Mouse (Mus musculus): ENCODE results near the gene Ces1e. TPM values are rescaled to one million over a fixed set of nuclear protein-coding genes. Genes with fewer than 3 reads are reported as not detected.

Ces1e gene
- polyA plus RNA-seq (2012; rRNA removed), result not detected in 2 replicates

GRCm38 (mm10) chr8:93229446-93229845, at the start of gene Ces1e:
Ces1e (minus strand) TSS chr8:93229619.

GRCm38 (mm10) chr8:93197685-93198525, 31.5 kb downstream of the Ces1e start, which contains the start of gene Ces1d:
Ces1d (minus strand) TSS chr8:93197838.

Other genes starting within 250 kb of the Ces1e start
- gene Ces1a, start 181.4 kb downstream of the Ces1e start, polyA plus RNA-seq (2012; rRNA removed), result not detected in 2 replicates
- gene Ces1b, start 149.6 kb downstream of the Ces1e start, polyA plus RNA-seq (2012; rRNA removed), result not detected in 2 replicates
- gene Ces1c, start 98.3 kb downstream of the Ces1e start, polyA plus RNA-seq (2012; rRNA removed), result not detected in 2 replicates
- gene Ces1d, start 31.8 kb downstream of the Ces1e start, polyA plus RNA-seq (2012; rRNA removed), result 0.39 and 0.63 TPM in 2 replicates
- not detected in 2 replicates for gene Ces1f, start 50.1 kb upstream of the Ces1e start, polyA plus RNA-seq (2012; rRNA removed)
- not detected in 2 replicates for gene Ces1g, start 107.7 kb upstream of the Ces1e start, polyA plus RNA-seq (2012; rRNA removed)
- not detected in 2 replicates for gene Ces1h, start 150.1 kb upstream of the Ces1e start, polyA plus RNA-seq (2012; rRNA removed)